Mouse (Mus musculus): ENCODE measurements around the gene Fam57a. TPM values are rescaled to one million over a fixed set of nuclear protein-coding genes. Genes with fewer than 3 reads are reported as not detected.

Fam57a gene
- polyA plus RNA-seq, 1 experiment from 2014 or later = 117 TPM

GRCm38 (mm10) chr11:76260208-76261050, 81.0 kb downstream of the Fam57a start:
- Histone ChIP-seq H3K4me1 (replicated peaks; ENCODE audit: control insufficient read depth, insufficient read depth, low read length) (0 out of 2 replicates have a peak, but pooled peaks cover 4% of the 10 kb centered on the region), H3K9ac (ENCODE audit: low read length) (no peak overlapping the region), H3K9me3 (ENCODE audit: control insufficient read depth, low read length) (no peaks in the 10 kb centered on the region), H3K27me3 (replicated peaks; ENCODE audit: control insufficient read depth, insufficient read depth, low read length) (no peaks in the 10 kb centered on the region), H3K36me3 (ENCODE audit: control insufficient read depth, insufficient read depth, low read length) (peaks cover 41% of the 10 kb centered on the region), H3K4me2 (ENCODE audit: low read length) (no peak overlapping the region), H3K4me3 (ENCODE audit: low read depth, low read length) (no peak overlapping the region), H3K27ac (ENCODE audit: low read depth) (no peak overlapping the region)
- ATAC-seq (replicated peaks; ENCODE audit: low FRiP score, low TSS enrichment, low read depth) (no peak), DNase-seq (ENCODE audit: low spot score) (no peak)
- WGBS = 67% methylated on average over 10 of the region's 10 CpGs

GRCm38 (mm10) chr11:76261224-76261623, 81.8 kb downstream of the Fam57a start:
- Histone ChIP-seq H3K4me1 (replicated peaks; ENCODE audit: control insufficient read depth, insufficient read depth, low read length) (0 out of 2 replicates have a peak, but pooled peaks cover 4% of the 10 kb centered on the region), H3K9ac (ENCODE audit: low read length) (no peak overlapping the region), H3K9me3 (ENCODE audit: control insufficient read depth, low read length) (no peaks in the 10 kb centered on the region), H3K36me3 (ENCODE audit: control insufficient read depth, insufficient read depth, low read length) (peaks cover 41% of the 10 kb centered on the region), H3K4me2 (ENCODE audit: low read length) (no peak overlapping the region), H3K4me3 (ENCODE audit: low read depth, low read length) (no peak overlapping the region), H3K27me3 (replicated peaks; ENCODE audit: control insufficient read depth, insufficient read depth, low read length) (no peaks in the 10 kb centered on the region), H3K27ac (ENCODE audit: low read depth) (no peak overlapping the region)
- ATAC-seq (replicated peaks; ENCODE audit: low FRiP score, low TSS enrichment, low read depth) = no peak
- DNase-seq (ENCODE audit: low spot score) = no peak
- WGBS = 79% methylated on average over 12 of the region's 12 CpGs

GRCm38 (mm10) chr11:76262611-76263351, 83.3 kb downstream of the Fam57a start:
- H3K27me3 ChIP-seq (replicated peaks; ENCODE audit: control insufficient read depth, insufficient read depth, low read length) = no peaks in the 10 kb centered on the region
- H3K27ac ChIP-seq (ENCODE audit: low read depth) = no peak overlapping the region
- H3K9me3 ChIP-seq (ENCODE audit: control insufficient read depth, low read length) = no peaks in the 10 kb centered on the region
- no peak overlapping the region for H3K4me2 ChIP-seq (ENCODE audit: low read length)
- H3K4me3 ChIP-seq (ENCODE audit: low read depth, low read length) = no peak overlapping the region
- 17% methylated on average over 19 of the region's 19 CpGs for WGBS
- DNase-seq (ENCODE audit: low spot score) (no peak), ATAC-seq (replicated peaks; ENCODE audit: low FRiP score, low TSS enrichment, low read depth) (no peak)
- 0 out of 2 replicates have a peak, but pooled peaks cover 4% of the 10 kb centered on the region for H3K4me1 ChIP-seq (replicated peaks; ENCODE audit: control insufficient read depth, insufficient read depth, low read length)
- H3K9ac ChIP-seq (ENCODE audit: low read length) = no peak overlapping the region
- peaks cover 34% of the 10 kb centered on the region for H3K36me3 ChIP-seq (ENCODE audit: control insufficient read depth, insufficient read depth, low read length)

Other genes with a start within 250 kb of the Fam57a start
- gene Rph3al, start 241.2 kb upstream of the Fam57a start, polyA plus RNA-seq (2014; fragmentation: Nextera tagmentation; extraction: Ambion mirVana) = 17.0 and 21.7 TPM in 2 replicates
- gene 1700016K19Rik, start 179.8 kb upstream of the Fam57a start, polyA plus RNA-seq (2014; fragmentation: Nextera tagmentation; extraction: Ambion mirVana) = 2.7 and 4.0 TPM in 2 replicates
- gene Rflnb, start 151.9 kb upstream of the Fam57a start, polyA plus RNA-seq (2014; fragmentation: Nextera tagmentation; extraction: Ambion mirVana) = 50.1 and 53.8 TPM in 2 replicates
- 42.5 and 45.7 TPM in 2 replicates for gene Vps53, start within 50 bp of the Fam57a start, polyA plus RNA-seq (2014; fragmentation: Nextera tagmentation; extraction: Ambion mirVana)
- gene Dbil5, start 37.9 kb downstream of the Fam57a start, polyA plus RNA-seq (2014; fragmentation: Nextera tagmentation; extraction: Ambion mirVana) = 1.2 and 2.0 TPM in 2 replicates
- 37.5 and 42.9 TPM in 2 replicates for gene Gemin4, start 38.0 kb downstream of the Fam57a start, polyA plus RNA-seq (2014; fragmentation: Nextera tagmentation; extraction: Ambion mirVana)
- gene Mrm3, start 64.0 kb downstream of the Fam57a start, polyA plus RNA-seq (2014; fragmentation: Nextera tagmentation; extraction: Ambion mirVana) = 29.6 and 29.9 TPM in 2 replicates
- 147 and 161 TPM in 2 replicates for gene Glod4, start 64.1 kb downstream of the Fam57a start, polyA plus RNA-seq (2014; fragmentation: Nextera tagmentation; extraction: Ambion mirVana)
- 45.8 and 51.4 TPM in 2 replicates for gene Nxn, start 219.5 kb downstream of the Fam57a start, polyA plus RNA-seq (2014; fragmentation: Nextera tagmentation; extraction: Ambion mirVana)
- 117 and 119 TPM in 2 replicates for gene Timm22, start 227.3 kb downstream of the Fam57a start, polyA plus RNA-seq (2014; fragmentation: Nextera tagmentation; extraction: Ambion mirVana)

Data from intestine, embryonic 14.5 days (tissue).